Mouse (Mus musculus) lung, embryonic 14.5 days (tissue): Measurements from ENCODE around the gene Orm2. TPM values are rescaled to one million over a fixed set of nuclear protein-coding genes. Genes with fewer than 3 reads are reported as not detected.
"Not testable (repeated sequence)": the region's sequence is repeated elsewhere in the genome, so short reads cannot be mapped to it uniquely, and the experiment has no call there.

ENCODE experiments used
- ATAC-seq: fragments of 200-750 bp; cut with Nextera tagmentation; 2 replicates; pipeline ENCODE4 v1.8.0; 2017; ENCODE audit warnings: mild to moderate bottlenecking, moderate TSS enrichment, moderate library complexity; ENCODE audit not compliant: insufficient read depth
- DNase-seq: peaks from one replicate; pipeline ENCODE4 v3.0.0-alpha.2; 2015
- H3K27ac ChIP-seq: fragments of 300-500 bp; sonication (generic); 2 replicates; pipeline ENCODE4 v1.5.1; 2014; ENCODE audit warnings: low read depth, mild to moderate bottlenecking, moderate library complexity
- H3K27me3 ChIP-seq: fragments of 300-500 bp; sonication (generic); 2 replicates; pipeline ENCODE4 v1.6.1; 2014; ENCODE audit warnings: low read length, control low read depth; ENCODE audit not compliant: insufficient read depth
- H3K36me3 ChIP-seq: fragments of 300-500 bp; sonication (generic); 2 replicates; pipeline ENCODE4 v1.6.1; 2014; ENCODE audit warnings: control low read depth; ENCODE audit not compliant: insufficient read depth
- H3K4me1 ChIP-seq: fragments of 300-500 bp; sonication (generic); 2 replicates; pipeline ENCODE4 v1.6.1; 2014; ENCODE audit warnings: antibody characterized with exemption, control low read depth; ENCODE audit not compliant: insufficient read depth
- H3K4me2 ChIP-seq: fragments of 300-500 bp; sonication (generic); 2 replicates; pipeline ENCODE4 v1.6.1; 2014; ENCODE audit warnings: mild to moderate bottlenecking
- H3K4me3 ChIP-seq: fragments of 300-500 bp; sonication (generic); 2 replicates; pipeline ENCODE4 v1.5.1; 2014; ENCODE audit warnings: low read depth, low read length
- H3K9ac ChIP-seq: fragments of 300-500 bp; sonication (generic); 2 replicates; pipeline ENCODE4 v1.6.1; 2014
- H3K9me3 ChIP-seq: fragments of 300-500 bp; sonication (generic); 2 replicates; pipeline ENCODE4 v1.6.1; 2016; ENCODE audit warnings: low read depth, low read length, control low read depth
- CTCF ChIP-seq: IDR thresholded peaks from 2 replicates; pipeline ENCODE4 v1.5.1; 2016; ENCODE audit warnings: antibody characterized with exemption, low read depth
- WGBS: fragments of 180-500 bp; shearing (Covaris S2); extraction: QIAGEN DNeasy Blood & Tissue Kit; methylation state at CpG from one replicate; pipeline ENCODE4 v1.1.7; 2014; 5-methylcytosine and 5-hydroxymethylcytosine counted together
- polyA plus RNA-seq: library from polyadenylated mRNA; unstranded; fragments of >200 nt; fragmentation: Nextera tagmentation; extraction: Ambion mirVana; gene quantifications from 2 replicates; pipeline ENCODE4 v1.2.1, GENCODE M21; 2014

Gene Orm2
- not detected in 2 replicates for polyA plus RNA-seq

GRCm38 (mm10) chr4:63362150-63362549 is at the start of gene Orm2:
Gene Orm2 (plus strand): TSS chr4:63362449.
- H3K27ac ChIP-seq = no peak within 1 kb of the TSS
- H3K36me3 ChIP-seq = peaks cover 3% of the 10 kb centered on the region
- no peak within 1 kb of the TSS for H3K4me3 ChIP-seq
- no peak for TF ChIP-seq CTCF
- no peaks in the 10 kb centered on the region for H3K27me3 ChIP-seq
- DNase-seq (no peak), ATAC-seq (no peak)
- H3K9me3 ChIP-seq = no peaks in the 10 kb centered on the region
- H3K4me1 ChIP-seq = no peaks in the 10 kb centered on the region
- H3K4me2 ChIP-seq = no peak within 1 kb of the TSS
- WGBS = 77% methylated on average over 5 of the region's 5 CpGs
- no peak within 1 kb of the TSS for H3K9ac ChIP-seq

- Histone ChIP-seq H3K4me1 (no peaks in the 10 kb centered on the region), H3K27ac (no peak overlapping the region), H3K9me3 (no peaks in the 10 kb centered on the region), H3K4me3 (no peak overlapping the region), H3K9ac (no peak overlapping the region), H3K27me3 (no peaks in the 10 kb centered on the region), H3K36me3 (peaks cover 78% of the 10 kb centered on the region), H3K4me2 (no peak overlapping the region)
- 74% methylated on average over 5 of the region's 5 CpGs for WGBS
- DNase-seq (no peak), ATAC-seq (no peak)
- TF ChIP-seq CTCF = no peak
These were observed 48.2 kb upstream of the Orm2 start for GRCm38 (mm10) chr4:63314063-63314462.

- WGBS = 63% methylated on average over 9 of the region's 9 CpGs
- ATAC-seq (peak; percentile 43; the same call in 1 of the 2 replicates), DNase-seq (peak; percentile 12)
- Histone ChIP-seq H3K27ac (no peak overlapping the region), H3K4me1 (no peaks in the 10 kb centered on the region), H3K36me3 (peaks cover 69% of the 10 kb centered on the region), H3K9me3 (no peaks in the 10 kb centered on the region), H3K4me3 (no peak overlapping the region), H3K27me3 (no peaks in the 10 kb centered on the region), H3K4me2 (no peak overlapping the region), H3K9ac (no peak overlapping the region)
- no peak for TF ChIP-seq CTCF
These were observed 46.0 kb upstream of the Orm2 start for GRCm38 (mm10) chr4:63316076-63316746.

- not testable (repeated sequence) for H3K9me3 ChIP-seq, ATAC-seq, H3K27ac ChIP-seq, H3K4me1 ChIP-seq, H3K9ac ChIP-seq, H3K27me3 ChIP-seq, H3K4me3 ChIP-seq, H3K4me2 ChIP-seq
- DNase-seq = peak; percentile 88
- H3K36me3 ChIP-seq = peaks cover 75% of the 10 kb centered on the region
- 31% methylated on average over 3 of the region's 3 CpGs for WGBS
- TF ChIP-seq CTCF = peak; percentile 75
These were observed 42.7 kb upstream of the Orm2 start for GRCm38 (mm10) chr4:63319566-63319965.

GRCm38 (mm10) chr4:63323275-63323815 is 38.9 kb upstream of the Orm2 start:
- H3K36me3 ChIP-seq = peaks cover 88% of the 10 kb centered on the region
- 80% methylated on average over 8 of the region's 8 CpGs for WGBS
- no peak for ATAC-seq

GRCm38 (mm10) chr4:63333403-63333802 is 28.8 kb upstream of the Orm2 start:
- TF ChIP-seq CTCF = no peak
- no peaks in the 10 kb centered on the region for H3K4me1 ChIP-seq

More at GRCm38 (mm10) chr4:63323275-63323815, 38.9 kb upstream of the Orm2 start:
- no peak for DNase-seq
- Histone ChIP-seq H3K9me3 (no peaks in the 10 kb centered on the region), H3K9ac (no peak overlapping the region), H3K27me3 (no peaks in the 10 kb centered on the region), H3K27ac (no peak overlapping the region), H3K4me2 (no peak overlapping the region), H3K4me1 (no peaks in the 10 kb centered on the region), H3K4me3 (no peak overlapping the region)
- TF ChIP-seq CTCF = no peak

GRCm38 (mm10) chr4:63338414-63339076 is 23.7 kb upstream of the Orm2 start:
- ATAC-seq (no peak), DNase-seq (no peak)
- no peaks in the 10 kb centered on the region for H3K9me3 ChIP-seq
- no peaks in the 10 kb centered on the region for H3K4me1 ChIP-seq
- H3K4me2 ChIP-seq = no peak overlapping the region
- H3K36me3 ChIP-seq = peaks cover 8% of the 10 kb centered on the region
- no peak overlapping the region for H3K9ac ChIP-seq
- no peaks in the 10 kb centered on the region for H3K27me3 ChIP-seq
- no peak overlapping the region for H3K27ac ChIP-seq
- 54% methylated on average over 3 of the region's 3 CpGs for WGBS
- no peak overlapping the region for H3K4me3 ChIP-seq
- TF ChIP-seq CTCF = no peak

More at GRCm38 (mm10) chr4:63333403-63333802, 28.8 kb upstream of the Orm2 start:
- Histone ChIP-seq H3K9me3 (no peaks in the 10 kb centered on the region), H3K4me3 (no peak overlapping the region), H3K27me3 (no peaks in the 10 kb centered on the region), H3K36me3 (peaks cover 45% of the 10 kb centered on the region), H3K9ac (no peak overlapping the region), H3K27ac (no peak overlapping the region), H3K4me2 (no peak overlapping the region)
- DNase-seq = no peak
- 89% methylated on average over 4 of the region's 4 CpGs for WGBS
- ATAC-seq = no peak
